Mouse (Mus musculus) lung, embryonic 15.5 days (tissue): ENCODE data around the gene Pank2. TPM values are rescaled to one million over a fixed set of nuclear protein-coding genes. Genes with fewer than 3 reads are reported as not detected.
"Not testable (repeated sequence)": the region's sequence is repeated elsewhere in the genome, so short reads cannot be mapped to it uniquely, and the experiment has no call there.

ENCODE experiments used
- ATAC-seq: fragments of 200-750 bp; cut with Nextera tagmentation; 2 replicates; pipeline ENCODE4 v1.8.0; 2017; ENCODE audit warnings: moderate number of reproducible peaks, borderline replicate concordance; ENCODE audit not compliant: low FRiP score, low TSS enrichment; ENCODE audit errors: extremely low read depth
- H3K27ac ChIP-seq: fragments of 300-500 bp; sonication (generic); 2 replicates; pipeline ENCODE4 v1.5.1; 2015; ENCODE audit warnings: moderate library complexity, mild to moderate bottlenecking, inconsistent platforms
- H3K27me3 ChIP-seq: fragments of 300-500 bp; sonication (generic); 2 replicates; pipeline ENCODE4 v1.6.1; 2015; ENCODE audit warnings: inconsistent platforms
- H3K36me3 ChIP-seq: fragments of 300-500 bp; sonication (generic); 2 replicates; pipeline ENCODE4 v1.6.1; 2015; ENCODE audit warnings: inconsistent platforms
- H3K4me1 ChIP-seq: fragments of 300-500 bp; sonication (generic); 2 replicates; pipeline ENCODE4 v1.6.1; 2015; ENCODE audit warnings: inconsistent platforms
- H3K4me2 ChIP-seq: fragments of 300-500 bp; sonication (generic); 2 replicates; pipeline ENCODE4 v1.6.1; 2015; ENCODE audit warnings: inconsistent platforms, mild to moderate bottlenecking, moderate library complexity
- H3K4me3 ChIP-seq: fragments of 300-500 bp; sonication (generic); 2 replicates; pipeline ENCODE4 v1.5.1; 2015; ENCODE audit warnings: mild to moderate bottlenecking, inconsistent platforms
- H3K9ac ChIP-seq: fragments of 300-500 bp; sonication (generic); 2 replicates; pipeline ENCODE4 v1.6.1; 2015; ENCODE audit warnings: inconsistent platforms
- H3K9me3 ChIP-seq: fragments of 300-500 bp; sonication (generic); 2 replicates; pipeline ENCODE4 v1.6.1; 2016; ENCODE audit warnings: inconsistent platforms
- WGBS: fragments of 180-500 bp; shearing (Covaris S2); methylation state at CpG from one replicate; pipeline ENCODE4 v1.1.7; 2015; 5-methylcytosine and 5-hydroxymethylcytosine counted together
- polyA plus RNA-seq: library from polyadenylated mRNA; unstranded; fragments of >200 nt; fragmentation: Nextera tagmentation; extraction: Ambion mirVana; gene quantifications from 2 replicates; pipeline ENCODE4 v1.2.1, GENCODE M21; 2015

The Pank2 gene
- polyA plus RNA-seq: 37.5 and 39.6 TPM in 2 replicates

DNA sequence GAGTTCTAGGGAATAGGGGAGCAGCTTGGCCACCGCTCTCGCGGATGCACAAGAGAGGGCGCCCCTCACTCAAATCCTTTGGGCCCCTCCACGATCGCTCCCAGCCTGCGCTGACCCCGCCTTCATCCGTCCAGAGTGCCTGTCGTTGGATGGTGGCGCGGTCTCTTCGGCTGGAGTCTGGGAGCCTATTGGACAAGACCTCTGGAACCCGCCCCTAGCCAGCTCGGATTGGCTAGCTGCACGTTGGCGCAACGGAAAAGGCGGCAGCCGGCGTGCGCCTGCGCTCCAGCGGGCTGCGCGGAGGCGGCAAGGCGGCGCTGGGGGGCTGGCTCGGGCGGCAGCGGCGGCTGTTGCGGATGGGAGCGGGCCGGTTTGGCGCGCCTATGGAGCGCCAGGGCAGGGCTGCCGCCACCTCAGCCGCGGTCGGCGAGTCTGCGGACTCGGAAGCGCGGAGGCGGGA lies at the start of gene Pank2:
Pank2 (plus strand) TSS at position 283 of the 460 bp plus-strand sequence.
- 1% methylated on average over 48 of the region's 49 CpGs for whole genome bisulfite sequencing
- Histone ChIP-seq H3K4me2 (peak within 1 kb of the TSS; percentile 66), H3K27me3 (no peaks in the 10 kb centered on the region), H3K4me3 (peak within 1 kb of the TSS; percentile 84), H3K9me3 (no peaks in the 10 kb centered on the region), H3K9ac (peak within 1 kb of the TSS; percentile 98), H3K4me1 (peaks cover 36% of the 10 kb centered on the region), H3K36me3 (no peaks in the 10 kb centered on the region), H3K27ac (peak within 1 kb of the TSS; percentile 100)
- peak; percentile 99 for ATAC-seq

DNA sequence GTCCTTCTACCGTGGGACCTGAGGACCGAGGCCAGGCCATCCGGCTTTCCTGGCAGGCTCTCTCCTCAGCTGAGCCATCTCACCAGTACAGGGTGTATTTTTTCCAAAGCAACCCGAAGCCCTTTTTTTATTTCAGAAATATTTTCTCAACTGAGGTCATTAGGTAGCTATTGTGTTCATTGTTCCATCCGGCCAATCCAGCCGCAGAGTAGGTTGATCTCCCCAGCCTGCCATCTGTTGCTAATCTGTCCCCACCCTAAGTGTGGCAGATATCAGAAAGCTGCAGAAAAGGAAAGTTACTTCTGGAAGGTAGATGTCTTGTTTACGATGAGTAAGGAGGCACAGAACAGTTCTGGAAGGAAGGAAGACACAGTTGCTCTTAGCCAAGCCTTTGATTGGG lies 48.5 kb upstream of the Pank2 start:
- no peaks in the 10 kb centered on the region for H3K9me3 ChIP-seq
- H3K4me1 ChIP-seq: peaks cover 18% of the 10 kb centered on the region
- no peak overlapping the region for H3K4me2 ChIP-seq
- no peak overlapping the region for H3K4me3 ChIP-seq
- H3K27ac ChIP-seq: no peak overlapping the region
- no peak for ATAC-seq
- H3K27me3 ChIP-seq: no peaks in the 10 kb centered on the region
- 77% methylated on average over 7 of the region's 7 CpGs for WGBS
- H3K36me3 ChIP-seq: no peaks in the 10 kb centered on the region
- H3K9ac ChIP-seq: no peak overlapping the region

DNA sequence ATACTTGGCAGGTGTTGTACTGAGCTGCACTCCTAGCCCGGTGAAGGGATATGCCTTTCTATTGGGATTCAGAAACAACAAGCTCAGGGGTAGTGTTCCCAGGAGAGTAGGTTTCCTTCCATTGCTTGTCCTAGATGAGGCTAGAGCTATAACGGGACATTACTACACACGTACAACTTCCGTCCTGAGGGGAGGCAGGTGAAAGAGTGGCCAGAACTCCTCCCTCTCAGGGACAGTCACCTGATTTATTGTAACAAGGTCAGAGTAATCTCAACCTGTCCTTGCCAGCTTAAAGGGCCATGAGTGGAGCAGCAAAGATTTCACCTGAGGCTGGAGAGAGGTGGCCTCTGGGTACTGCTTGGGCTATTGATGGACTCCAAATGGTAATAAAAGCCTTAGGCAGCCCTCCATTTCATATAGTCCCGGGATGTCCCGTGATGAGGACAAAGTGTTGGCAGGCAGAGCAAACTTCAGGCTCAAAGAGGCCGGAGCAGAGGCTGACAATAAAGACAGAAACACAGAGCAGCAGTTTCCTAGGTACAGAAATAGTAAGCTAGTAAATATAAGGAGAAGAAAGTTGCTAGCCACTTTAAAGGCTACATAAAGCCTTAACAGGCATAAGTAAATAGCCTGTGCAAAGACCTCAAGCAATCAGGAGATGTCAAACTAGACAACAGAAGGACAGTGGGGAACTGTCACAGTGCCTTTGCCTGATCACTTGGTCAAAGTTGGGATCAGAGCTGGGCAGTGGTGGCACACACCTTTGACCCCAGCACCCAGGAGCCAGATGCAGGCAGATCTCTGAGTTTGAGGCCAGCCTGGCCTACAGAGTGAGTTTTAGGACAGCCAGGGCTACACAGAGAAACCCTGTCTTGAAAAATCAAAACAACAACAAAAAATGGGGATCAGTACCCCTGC lies 46.1 kb upstream of the Pank2 start:
- no peaks in the 10 kb centered on the region for H3K9me3 ChIP-seq
- H3K27me3 ChIP-seq: no peaks in the 10 kb centered on the region
- H3K4me1 ChIP-seq: peaks cover 6% of the 10 kb centered on the region
- no peak for ATAC-seq
- no peaks in the 10 kb centered on the region for H3K36me3 ChIP-seq
- 77% methylated on average over 7 of the region's 7 CpGs for WGBS
- no peak overlapping the region for H3K9ac ChIP-seq
- H3K4me2 ChIP-seq: no peak overlapping the region
- no peak overlapping the region for H3K4me3 ChIP-seq
- H3K27ac ChIP-seq: no peak overlapping the region

DNA sequence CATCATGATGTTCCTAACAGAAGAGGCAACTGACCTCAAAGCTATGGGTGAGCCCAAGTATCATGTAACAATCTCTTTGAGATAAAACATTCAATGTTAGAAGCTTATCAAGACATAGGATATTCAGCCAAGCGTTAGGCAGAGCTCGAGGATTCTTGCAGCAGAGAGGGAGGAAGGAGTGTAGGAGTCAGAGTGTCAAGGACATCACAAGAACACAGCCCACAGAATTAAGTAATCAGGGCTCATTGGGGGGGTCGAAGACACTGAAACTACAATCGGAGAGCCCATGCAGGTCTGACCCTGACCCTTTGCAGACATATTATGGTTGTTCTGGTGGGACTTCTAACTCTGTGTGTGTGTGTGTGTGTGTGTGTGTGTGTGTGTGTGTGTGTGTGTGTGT lies 42.3 kb upstream of the Pank2 start:
- Histone ChIP-seq H3K9ac (no peak overlapping the region), H3K27ac (no peak overlapping the region), H3K4me3 (no peak overlapping the region), H3K4me2 (no peak overlapping the region), H3K27me3 (no peaks in the 10 kb centered on the region), H3K4me1 (no peaks in the 10 kb centered on the region), H3K9me3 (no peaks in the 10 kb centered on the region), H3K36me3 (no peaks in the 10 kb centered on the region)
- 66% methylated on average over 4 of the region's 4 CpGs for WGBS
- ATAC-seq: no peak

DNA sequence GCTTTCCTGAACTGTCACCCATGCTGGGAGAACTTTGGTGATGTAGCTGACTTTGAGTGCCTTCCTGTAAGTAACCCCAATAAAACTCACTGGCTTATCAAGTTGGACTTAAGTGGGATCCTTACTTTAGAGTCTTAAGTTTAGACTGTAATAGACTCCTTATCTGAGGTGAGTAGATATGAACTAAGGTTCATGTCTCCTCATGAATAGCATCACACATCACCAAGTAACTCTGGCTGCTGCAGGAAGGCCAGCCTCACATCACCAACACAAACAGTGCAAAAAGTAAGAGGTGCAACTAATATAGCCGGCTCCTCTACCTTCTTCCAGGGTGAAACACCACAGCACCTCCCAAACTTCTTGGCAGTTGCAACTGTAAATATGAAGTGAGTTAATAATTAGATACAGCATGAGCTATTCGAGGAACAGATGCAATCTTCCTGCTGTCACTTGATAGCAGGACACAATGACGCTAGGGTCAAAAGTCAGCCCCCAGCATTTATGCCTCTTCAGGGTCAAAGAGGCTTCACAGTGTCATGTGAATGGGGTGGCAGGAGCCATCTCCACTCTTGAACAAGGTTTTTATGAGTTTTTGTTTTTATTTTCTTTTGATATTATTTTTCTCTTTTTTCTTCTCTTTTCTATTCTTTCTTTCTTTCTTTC lies 40.3 kb upstream of the Pank2 start:
- WGBS: 57% methylated on average over 3 of the region's 3 CpGs

DNA sequence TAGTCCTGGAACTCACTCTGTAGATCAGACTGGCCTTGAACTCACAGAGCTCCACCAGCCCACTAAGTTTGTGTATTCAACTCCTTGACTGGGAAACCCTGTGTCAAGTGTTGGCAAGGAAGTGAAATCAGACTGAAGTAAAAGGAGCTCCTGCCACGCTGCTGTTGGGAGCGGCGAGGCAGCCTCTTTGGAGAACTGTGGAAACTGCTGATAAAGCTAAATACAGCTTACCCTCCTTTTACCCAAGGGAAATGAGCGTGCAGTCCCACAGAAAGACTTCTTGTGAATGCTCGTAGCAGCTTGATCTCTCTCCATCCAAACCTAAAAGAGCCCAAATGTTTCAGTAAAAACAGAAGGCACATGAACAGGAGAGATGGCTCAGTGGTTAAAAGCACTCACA lies 39.7 kb upstream of the Pank2 start:
- no peaks in the 10 kb centered on the region for H3K27me3 ChIP-seq
- H3K4me3 ChIP-seq: no peak overlapping the region
- H3K27ac ChIP-seq: no peak overlapping the region
- no peak for ATAC-seq
- H3K4me2 ChIP-seq: no peak overlapping the region
- no peaks in the 10 kb centered on the region for H3K4me1 ChIP-seq
- no peaks in the 10 kb centered on the region for H3K36me3 ChIP-seq
- no peak overlapping the region for H3K9ac ChIP-seq
- no peaks in the 10 kb centered on the region for H3K9me3 ChIP-seq
- 33% methylated on average over 5 of the region's 5 CpGs for WGBS

More for the DNA sequence above, 40.3 kb upstream of the Pank2 start:
- no peak overlapping the region for H3K27ac ChIP-seq
- ATAC-seq: no peak
- H3K4me1 ChIP-seq: no peaks in the 10 kb centered on the region
- no peaks in the 10 kb centered on the region for H3K9me3 ChIP-seq
- H3K4me2 ChIP-seq: no peak overlapping the region
- H3K36me3 ChIP-seq: no peaks in the 10 kb centered on the region
- H3K9ac ChIP-seq: no peak overlapping the region
- no peaks in the 10 kb centered on the region for H3K27me3 ChIP-seq
- H3K4me3 ChIP-seq: no peak overlapping the region

DNA sequence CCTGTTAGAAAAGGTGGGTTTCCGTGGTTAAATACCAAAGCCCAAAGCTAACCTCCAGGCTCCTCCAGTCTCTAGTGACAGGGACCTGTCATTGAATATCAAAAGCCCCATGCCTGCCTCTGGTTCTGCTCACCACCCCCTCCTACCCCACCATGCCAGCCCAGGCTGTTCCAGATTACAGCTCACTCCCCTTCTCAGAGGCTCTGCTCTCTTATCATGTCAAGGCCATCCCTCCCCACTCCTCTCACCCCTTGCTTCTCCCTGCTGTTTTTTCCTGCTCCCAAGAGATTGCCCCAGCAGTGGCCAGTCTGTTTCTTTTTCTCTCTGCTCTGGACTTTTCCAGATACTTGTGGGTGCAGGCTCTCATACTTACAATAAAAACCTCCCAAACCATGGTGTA lies 38.7 kb upstream of the Pank2 start:
- Histone ChIP-seq H3K9me3 (no peaks in the 10 kb centered on the region), H3K9ac (no peak overlapping the region), H3K4me2 (no peak overlapping the region), H3K27ac (no peak overlapping the region), H3K36me3 (no peaks in the 10 kb centered on the region), H3K4me1 (no peaks in the 10 kb centered on the region), H3K4me3 (no peak overlapping the region), H3K27me3 (no peaks in the 10 kb centered on the region)
- ATAC-seq: no peak
- WGBS: 29% methylated on average over 1 of the region's 1 CpGs

DNA sequence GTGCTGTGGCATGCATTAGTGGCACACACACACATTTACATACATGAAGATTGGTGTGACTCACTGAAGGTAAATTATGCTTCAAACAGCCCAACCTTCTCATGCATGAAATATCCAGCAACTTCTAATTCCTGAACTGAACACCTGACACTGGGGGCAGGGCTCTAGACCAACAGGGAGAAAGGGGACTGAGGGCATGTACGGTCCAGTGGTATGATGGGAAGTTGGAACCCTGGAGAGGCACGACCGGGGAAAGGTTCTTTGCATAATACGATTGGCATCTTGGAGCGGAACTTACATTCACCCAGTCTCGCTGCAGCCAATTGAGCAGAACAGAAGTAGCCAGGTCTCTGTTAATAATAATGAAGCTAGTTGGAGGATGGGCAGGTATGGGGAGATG lies 37.1 kb upstream of the Pank2 start:
- H3K4me1 ChIP-seq: no peaks in the 10 kb centered on the region
- no peaks in the 10 kb centered on the region for H3K36me3 ChIP-seq
- no peaks in the 10 kb centered on the region for H3K27me3 ChIP-seq
- no peak overlapping the region for H3K4me2 ChIP-seq
- no peak overlapping the region for H3K9ac ChIP-seq
- 86% methylated on average over 6 of the region's 6 CpGs for WGBS
- ATAC-seq: no peak
- H3K4me3 ChIP-seq: no peak overlapping the region
- no peak overlapping the region for H3K27ac ChIP-seq
- no peaks in the 10 kb centered on the region for H3K9me3 ChIP-seq

DNA sequence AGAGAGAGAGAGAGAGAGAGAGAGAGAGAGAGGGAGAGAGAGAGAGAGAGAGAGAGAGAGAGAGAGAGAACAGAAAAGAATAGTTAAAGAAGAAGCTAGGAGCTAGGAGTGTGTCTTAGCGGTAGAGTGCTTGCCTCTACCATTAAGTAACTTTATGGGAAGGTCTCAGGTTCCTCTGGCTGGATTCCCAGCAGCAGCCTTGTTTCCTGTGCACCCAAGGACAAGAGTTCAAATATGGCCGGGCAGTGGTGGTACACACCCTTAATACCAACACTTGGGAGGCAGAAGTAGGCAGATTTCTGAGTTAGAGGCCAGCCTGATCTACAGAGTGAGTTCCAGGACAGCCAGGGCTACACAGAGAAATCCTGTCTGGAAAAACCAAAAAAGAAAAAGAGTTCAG lies 35.6 kb upstream of the Pank2 start:
- WGBS: 46% methylated on average over 2 of the region's 2 CpGs
- H3K4me3 ChIP-seq: not testable (repeated sequence)

DNA sequence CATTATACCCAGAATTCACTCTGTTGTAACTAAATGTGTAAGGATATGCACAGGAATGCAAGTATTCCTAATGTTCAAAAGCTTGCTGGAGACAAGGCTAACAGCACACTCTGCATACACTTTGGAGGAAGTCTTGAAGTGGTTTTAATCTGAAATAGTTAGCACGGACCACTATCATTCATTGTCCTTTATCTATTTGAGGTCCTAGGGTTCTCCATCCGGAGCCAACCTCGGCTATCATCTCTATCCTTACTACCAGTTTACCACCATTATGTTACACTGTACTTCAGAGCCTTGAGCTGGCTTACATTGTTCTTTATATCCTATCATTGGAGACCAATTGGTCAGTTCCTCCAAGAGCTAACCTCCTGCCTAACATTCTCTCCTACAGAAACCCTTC lies 35.1 kb upstream of the Pank2 start:
- Histone ChIP-seq H3K36me3 (no peaks in the 10 kb centered on the region), H3K27me3 (no peaks in the 10 kb centered on the region), H3K4me1 (no peaks in the 10 kb centered on the region), H3K9ac (no peak overlapping the region), H3K9me3 (no peaks in the 10 kb centered on the region), H3K4me2 (no peak overlapping the region), H3K4me3 (no peak overlapping the region), H3K27ac (no peak overlapping the region)
- ATAC-seq: no peak
- WGBS: 76% methylated on average over 3 of the region's 3 CpGs

More for the DNA sequence above, 35.6 kb upstream of the Pank2 start:
- H3K36me3 ChIP-seq, H3K27ac ChIP-seq, H3K4me2 ChIP-seq, H3K9me3 ChIP-seq, H3K9ac ChIP-seq, H3K4me1 ChIP-seq, ATAC-seq, H3K27me3 ChIP-seq: not testable (repeated sequence)

DNA sequence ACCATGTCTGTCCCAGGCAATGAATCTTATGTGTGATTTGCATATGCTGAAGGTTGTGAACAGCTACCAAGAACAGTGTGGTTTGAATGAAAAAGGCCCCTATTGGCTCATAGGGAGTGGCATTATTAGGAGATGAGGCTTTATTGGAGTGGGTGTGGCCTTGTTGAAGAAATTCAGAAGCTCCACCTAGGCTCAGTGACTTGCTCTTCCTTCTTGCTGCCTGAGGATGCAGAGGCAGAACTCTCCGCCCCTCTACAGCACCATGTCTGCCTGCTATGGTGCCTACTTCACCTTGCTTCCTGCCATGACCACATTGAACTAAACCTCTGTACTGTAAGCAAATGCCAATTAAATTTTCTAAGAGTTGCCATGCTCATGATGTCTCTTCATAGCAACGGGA lies 29.7 kb upstream of the Pank2 start:
- Histone ChIP-seq H3K36me3 (peaks cover 5% of the 10 kb centered on the region; the same call in 1 of the 2 replicates), H3K4me3 (no peak overlapping the region), H3K27ac (no peak overlapping the region), H3K9me3 (no peaks in the 10 kb centered on the region), H3K4me2 (no peak overlapping the region), H3K27me3 (no peaks in the 10 kb centered on the region), H3K4me1 (peaks cover 19% of the 10 kb centered on the region), H3K9ac (no peak overlapping the region)
- ATAC-seq: no peak
- 81% methylated on average over 2 of the region's 2 CpGs for WGBS
